Mouse (Mus musculus): ENCODE results near the gene Kctd2. TPM values are rescaled to one million over a fixed set of nuclear protein-coding genes. Genes with fewer than 3 reads are reported as not detected.
"Not testable (repeated sequence)": the region's sequence is repeated elsewhere in the genome, so short reads cannot be mapped to it uniquely, and the experiment has no call there.

Kctd2 gene
- 10 to 100 TPM; 27.0 to 28.0 TPM for total RNA-seq (2021)

- DNase-seq (ENCODE audit: low spot score) = peak; percentile 95
- intact Hi-C loops (cut with DNase I) = loop anchor here (2.0 kb wide), 1 partner anchor 55 kb away; the partner anchor contains the start of gene Armc7
Measured at GRCm38 (mm10) chr11:115419531-115420237, at the start of gene Kctd2, which contains the start of gene Atp5h. Gene Kctd2, plus strand, starts transcription at chr11:115420128. Gene Atp5h, minus strand, starts transcription at chr11:115419962.

GRCm38 (mm10) chr11:115370368-115370767 lies 49.6 kb upstream of the Kctd2 start:
- intact Hi-C loops (cut with DNase I) = no loop called here
- DNase-seq (ENCODE audit: low spot score) = no peak

- intact Hi-C loops (cut with DNase I) = no loop called here
- no peak for DNase-seq (ENCODE audit: low spot score)
Measured at GRCm38 (mm10) chr11:115371354-115371753, 48.6 kb upstream of the Kctd2 start.

DNA sequence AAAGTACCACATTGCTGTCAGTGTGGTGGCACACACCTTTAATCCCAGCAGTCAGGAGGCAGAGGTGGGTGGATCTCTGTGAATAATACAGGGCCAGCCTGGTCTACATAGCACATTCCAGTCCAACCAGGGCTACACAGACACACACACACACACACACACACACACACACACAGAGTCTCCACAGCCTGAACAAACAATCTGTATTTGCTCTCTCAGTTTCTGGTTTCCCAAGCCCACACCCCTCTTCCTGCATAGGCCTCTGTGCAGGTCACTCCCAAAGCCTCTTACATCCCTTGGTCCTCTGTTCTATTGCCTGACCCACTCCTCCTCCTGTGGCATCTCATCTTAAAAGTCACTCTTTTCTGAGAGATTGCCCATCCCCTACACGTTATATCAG lies 47.9 kb upstream of the Kctd2 start:
- intact Hi-C loops (cut with DNase I) = no loop called here
- no peak for DNase-seq (ENCODE audit: low spot score)

- no peak for DNase-seq (ENCODE audit: low spot score)
- intact Hi-C loops (cut with DNase I) = no loop called here
Measured at GRCm38 (mm10) chr11:115372737-115373136, 47.2 kb upstream of the Kctd2 start.

GRCm38 (mm10) chr11:115373805-115374694 lies 45.9 kb upstream of the Kctd2 start:
- peak; percentile 63 for DNase-seq (ENCODE audit: low spot score)
- intact Hi-C loops (cut with DNase I) = no loop called here

- intact Hi-C loops (cut with DNase I) = no loop called here
- no peak for DNase-seq (ENCODE audit: low spot score)
Measured at GRCm38 (mm10) chr11:115374695-115375425, 45.1 kb upstream of the Kctd2 start.

- intact Hi-C loops (cut with DNase I) = no loop called here
- DNase-seq (ENCODE audit: low spot score) = no peak
Measured at GRCm38 (mm10) chr11:115376722-115377121, 43.2 kb upstream of the Kctd2 start.

- intact Hi-C loops (cut with DNase I) = no loop called here
- DNase-seq (ENCODE audit: low spot score) = no peak
Measured at GRCm38 (mm10) chr11:115377254-115377653, 42.7 kb upstream of the Kctd2 start.

DNA sequence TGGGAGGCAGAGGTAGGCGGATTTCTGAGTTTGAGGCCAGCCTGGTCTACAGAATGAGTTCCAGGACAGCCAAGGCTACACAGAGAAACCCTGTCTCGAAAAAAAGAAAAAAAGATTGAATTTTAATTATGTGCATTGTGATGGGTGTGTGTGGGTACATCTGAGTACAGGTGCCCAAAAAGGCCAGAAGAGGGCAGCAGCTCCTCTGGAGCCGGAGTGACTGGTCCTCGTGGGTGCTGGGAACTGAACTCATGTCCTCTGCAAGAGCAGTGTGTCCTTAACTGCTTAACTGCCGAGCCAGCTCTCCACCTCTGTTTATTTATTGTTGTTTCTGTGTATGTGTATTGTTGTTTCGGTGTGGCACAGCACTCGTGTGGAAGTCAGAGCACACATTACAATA lies 42.1 kb upstream of the Kctd2 start:
- intact Hi-C loops (cut with DNase I) = no loop called here
- DNase-seq (ENCODE audit: low spot score) = no peak

GRCm38 (mm10) chr11:115381276-115381675 lies 38.7 kb upstream of the Kctd2 start:
- DNase-seq (ENCODE audit: low spot score) = no peak
- intact Hi-C loops (cut with DNase I) = no loop called here

DNA sequence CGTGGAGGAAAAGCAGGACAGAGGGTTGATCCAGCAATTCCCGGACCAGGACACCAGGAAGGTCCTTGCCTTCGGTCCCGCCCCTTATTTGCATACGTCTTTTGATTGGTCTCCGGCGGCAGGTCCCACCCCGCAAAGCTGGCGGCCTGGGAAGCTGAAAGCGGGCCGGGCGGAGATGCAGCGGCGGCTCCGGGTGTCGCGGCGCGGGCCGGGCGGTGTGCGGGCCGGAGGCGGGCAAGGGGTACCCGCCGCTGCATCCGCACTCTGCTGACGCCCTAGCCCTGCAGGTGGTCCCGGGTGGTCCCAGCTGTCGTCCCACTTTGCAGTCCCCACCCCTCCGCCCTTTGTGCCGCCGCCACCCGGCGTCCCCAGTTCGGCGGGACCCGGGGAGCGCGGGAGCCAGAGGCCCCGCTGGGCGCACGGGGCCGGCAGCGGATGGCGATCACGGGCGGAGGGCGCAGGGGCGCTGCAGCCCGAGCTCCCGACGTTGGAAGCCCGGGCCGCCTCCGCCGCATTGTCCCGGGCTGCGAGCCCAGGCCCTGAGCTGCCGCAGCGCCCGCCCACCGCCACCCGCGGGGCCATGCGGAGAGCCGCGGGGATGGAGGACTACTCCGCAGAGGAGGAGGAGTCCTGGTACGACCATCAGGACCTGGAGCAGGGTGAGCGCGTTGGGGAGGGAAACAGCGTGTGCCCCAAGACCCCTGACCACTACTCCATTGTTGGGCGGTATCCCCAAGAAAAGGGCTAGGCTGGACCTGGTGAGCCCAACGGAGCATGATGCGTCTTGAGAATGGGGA lies 38.0 kb upstream of the Kctd2 start, which contains the start of gene Cdr2l:
TSS of gene Cdr2l (plus strand) at position 174 of the 797 bp plus-strand sequence.
- intact Hi-C loops (cut with DNase I) = no loop called here
- peak; percentile 89 for DNase-seq (ENCODE audit: low spot score)

DNA sequence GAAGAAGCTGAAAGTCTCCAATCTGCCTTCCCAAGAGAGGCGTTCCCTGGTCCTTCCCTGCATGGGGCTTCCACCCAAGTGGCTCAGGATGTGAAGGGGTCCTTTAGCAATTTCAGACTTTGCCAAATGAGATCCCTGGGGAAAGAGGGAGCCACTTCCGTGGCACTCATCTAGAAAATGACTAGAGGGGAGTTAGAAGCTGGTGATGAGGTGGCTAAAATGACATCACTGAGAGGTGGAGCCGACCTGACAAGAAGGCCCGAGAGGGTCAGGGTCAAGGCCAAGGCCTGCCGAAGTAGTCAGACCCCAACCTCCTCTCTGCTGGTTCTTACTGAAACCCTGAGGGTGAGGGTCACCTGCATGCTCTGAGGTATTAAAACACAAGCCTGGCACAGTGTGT lies 37.0 kb upstream of the Kctd2 start:
- DNase-seq (ENCODE audit: low spot score) = no peak
- intact Hi-C loops (cut with DNase I) = no loop called here

DNA sequence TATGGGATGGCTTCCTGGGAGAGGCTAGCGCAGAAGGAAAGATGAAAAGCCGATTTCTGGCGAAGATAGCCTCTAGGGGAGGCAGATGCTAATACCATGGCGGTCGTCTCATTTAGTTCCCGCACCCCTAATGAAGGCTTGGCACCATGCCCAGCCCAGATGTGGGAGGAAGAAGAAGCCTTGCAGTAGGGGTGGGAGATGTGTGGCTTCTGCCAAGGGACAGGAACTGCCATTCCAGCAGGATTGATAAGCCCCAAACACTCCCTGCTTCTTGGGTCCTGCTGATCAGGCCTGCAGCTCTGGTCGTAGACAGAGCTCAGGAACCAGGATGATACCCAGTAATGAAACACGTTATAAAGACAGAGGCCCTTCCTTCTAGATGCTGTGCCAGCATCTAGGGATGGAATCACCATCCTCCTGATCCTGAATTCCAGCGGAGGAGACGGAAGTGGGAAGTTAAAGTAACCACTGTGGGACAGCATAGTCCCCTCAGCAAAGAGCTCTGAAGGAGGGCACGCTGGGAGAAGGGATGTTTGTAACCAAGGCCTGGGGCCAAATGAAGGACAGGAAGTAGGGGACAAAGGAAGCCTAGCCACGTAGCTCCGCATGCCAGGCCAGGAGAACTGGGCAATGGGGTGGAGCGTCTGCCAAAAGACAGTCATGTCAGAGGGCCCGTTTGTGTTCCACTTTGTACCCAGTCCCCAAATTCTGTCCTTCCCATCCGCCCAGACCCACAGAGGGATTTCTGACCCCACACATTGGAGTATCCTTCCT lies 36.0 kb upstream of the Kctd2 start:
- intact Hi-C loops (cut with DNase I) = no loop called here
- no peak for DNase-seq (ENCODE audit: low spot score)

DNA sequence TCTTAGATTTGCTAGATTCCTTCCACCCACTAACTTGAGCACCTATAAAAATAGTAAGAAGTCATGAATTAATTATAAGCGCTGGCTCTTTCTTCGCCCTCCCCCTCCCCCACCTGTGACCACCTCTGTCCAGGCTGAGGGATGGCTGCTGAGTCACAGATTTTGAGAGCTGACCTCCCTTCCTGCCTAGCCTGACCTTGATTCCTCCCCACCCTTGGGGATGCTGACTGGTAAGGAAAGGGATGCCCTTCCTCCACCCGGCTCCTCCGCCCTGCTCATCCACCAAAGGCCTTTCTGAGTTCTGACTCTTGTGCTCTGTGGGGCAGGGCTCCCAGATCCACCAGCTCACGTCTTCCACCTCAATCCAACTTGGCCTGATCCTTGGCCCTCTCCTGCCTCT lies 35.3 kb upstream of the Kctd2 start:
- no peak for DNase-seq (ENCODE audit: low spot score)
- intact Hi-C loops (cut with DNase I) = no loop called here

GRCm38 (mm10) chr11:115386859-115387258 lies 33.1 kb upstream of the Kctd2 start:
- intact Hi-C loops (cut with DNase I); DNase-seq (ENCODE audit: low spot score): not testable (repeated sequence)

DNA sequence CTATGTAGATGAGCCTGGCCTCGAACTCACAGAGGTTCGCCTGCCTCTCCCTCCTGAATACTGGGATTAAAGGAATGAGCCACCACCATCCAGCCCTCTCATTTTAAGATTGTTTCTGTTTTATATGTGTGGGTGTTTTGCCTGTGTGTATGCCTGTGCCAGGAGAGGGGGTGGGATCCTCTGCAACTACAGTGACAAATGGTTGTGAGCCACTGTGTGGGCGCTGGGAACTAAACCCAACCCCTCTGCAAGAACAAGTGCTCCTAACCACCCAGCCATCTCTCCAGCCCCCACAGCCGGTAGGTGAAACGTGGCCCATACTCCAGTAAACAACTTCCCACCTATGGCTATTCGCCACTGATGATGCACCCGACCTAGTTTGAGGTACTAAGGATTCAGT lies 28.6 kb upstream of the Kctd2 start:
- no peak for DNase-seq (ENCODE audit: low spot score)
- intact Hi-C loops (cut with DNase I) = no loop called here

- intact Hi-C loops (cut with DNase I) = no loop called here
- no peak for DNase-seq (ENCODE audit: low spot score)
Measured at GRCm38 (mm10) chr11:115393721-115394325, 26.1 kb upstream of the Kctd2 start.

All from heart, postnatal 25 days (tissue).